Mouse (Mus musculus) brown adipose tissue, adult 24 weeks (tissue): ENCODE data around the gene Arhgap18. TPM values are rescaled to one million over a fixed set of nuclear protein-coding genes. Genes with fewer than 3 reads are reported as not detected.

Source experiments
- H3K27ac ChIP-seq: fragments of 200-500 bp; replicated peaks from 2 replicates; pipeline ENCODE4 v1.5.1; 2012; ENCODE audit warnings: low read depth, mild to moderate bottlenecking, low read length
- H3K4me1 ChIP-seq: fragments of 200-500 bp; 2 replicates; pipeline ENCODE4 v1.6.1; 2012; ENCODE audit warnings: low read length, mixed read lengths; ENCODE audit not compliant: control insufficient read depth, insufficient read depth, insufficient read length
- H3K4me3 ChIP-seq: fragments of 200-500 bp; 2 replicates; pipeline ENCODE4 v1.5.1; 2012; ENCODE audit warnings: low read depth, mild to moderate bottlenecking, low read length, moderate library complexity; ENCODE audit not compliant: insufficient read depth
- polyA plus RNA-seq: library from polyadenylated mRNA; stranded (reverse); fragments of >200 nt; gene quantifications from 2 replicates; pipeline ENCODE4 v1.2.4, GENCODE M21; 2012; ENCODE audit not compliant: missing spikeins, insufficient read depth, insufficient read length

Gene Arhgap18
- polyA plus RNA-seq, 1 experiment, result 9.8 TPM

DNA sequence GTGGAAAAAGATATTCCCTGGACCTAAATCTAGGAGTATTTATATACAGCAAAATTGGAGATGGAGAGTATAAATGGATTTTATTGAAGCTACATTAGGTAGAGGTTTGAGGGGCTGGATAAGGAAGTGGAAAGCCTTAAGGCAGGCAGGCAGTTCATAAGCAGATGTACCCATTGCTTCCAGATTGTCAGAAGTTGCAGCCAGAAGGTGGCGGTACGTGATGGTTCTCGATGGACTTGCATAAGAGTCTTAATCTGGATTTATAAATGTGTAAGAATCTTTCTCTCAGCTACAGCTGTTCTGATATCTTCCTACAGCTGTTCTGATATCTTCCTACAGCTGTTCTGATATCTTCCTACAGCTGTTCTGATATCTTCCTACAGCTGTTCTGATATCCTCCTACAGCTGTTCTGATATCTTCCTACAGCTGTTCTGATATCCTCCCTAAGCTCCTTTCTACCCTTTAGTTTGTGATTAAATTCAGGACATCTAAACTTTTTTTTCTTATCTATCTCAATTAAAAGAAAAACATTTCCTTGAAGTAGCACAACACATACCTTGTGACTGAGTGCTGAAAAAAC, 79.5 kb downstream of the Arhgap18 start:
- no peak overlapping the region for H3K4me3 ChIP-seq
- peaks cover 22% of the 10 kb centered on the region for H3K4me1 ChIP-seq
- no peak overlapping the region for H3K27ac ChIP-seq

- Histone ChIP-seq H3K4me1 (peaks cover 19% of the 10 kb centered on the region), H3K4me3 (no peak overlapping the region), H3K27ac (no peak overlapping the region)
These were observed 80.2 kb downstream of the Arhgap18 start for GRCm38 (mm10) chr10:26833393-26833792.

- no peak overlapping the region for H3K4me3 ChIP-seq
- no peak overlapping the region for H3K27ac ChIP-seq
- H3K4me1 ChIP-seq, result no peaks in the 10 kb centered on the region; the same call in 1 of the 2 replicates
These were observed 96.1 kb downstream of the Arhgap18 start for GRCm38 (mm10) chr10:26849311-26849710.

- Histone ChIP-seq H3K4me3 (no peak overlapping the region), H3K4me1 (no peaks in the 10 kb centered on the region; the same call in 1 of the 2 replicates), H3K27ac (no peak overlapping the region)
These were observed 96.6 kb downstream of the Arhgap18 start for GRCm38 (mm10) chr10:26849854-26850253.

DNA sequence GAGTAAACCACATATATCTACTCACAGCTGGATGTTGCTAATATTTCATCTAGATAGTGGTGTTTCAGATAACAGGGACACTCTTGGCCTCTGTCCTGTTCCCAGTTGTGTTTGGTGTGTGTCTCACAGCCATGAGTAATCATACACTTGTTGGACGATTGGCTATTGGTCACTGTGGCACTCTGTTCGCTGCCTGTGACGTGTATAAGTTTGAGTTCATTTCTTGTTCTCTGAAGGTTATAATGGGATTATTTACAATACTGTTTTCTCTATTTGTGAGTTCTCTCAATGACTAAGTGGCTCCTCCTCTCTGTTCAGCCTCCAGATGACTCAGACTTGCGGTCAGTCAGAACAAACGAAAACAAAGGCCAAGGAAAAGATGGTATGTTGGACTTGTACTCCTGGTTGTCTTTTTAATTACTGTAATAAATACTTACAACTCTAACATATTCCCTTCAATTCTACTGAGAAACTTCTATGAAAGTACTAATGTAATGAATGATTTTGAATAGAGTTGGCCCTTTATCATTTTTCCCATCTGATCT, 101.4 kb downstream of the Arhgap18 start:
- H3K27ac ChIP-seq, result no peak overlapping the region
- no peak overlapping the region for H3K4me3 ChIP-seq
- H3K4me1 ChIP-seq, result no peaks in the 10 kb centered on the region; the same call in 1 of the 2 replicates

GRCm38 (mm10) chr10:26855851-26856535, 102.8 kb downstream of the Arhgap18 start:
- Histone ChIP-seq H3K4me3 (no peak overlapping the region), H3K27ac (no peak overlapping the region), H3K4me1 (no peaks in the 10 kb centered on the region)

DNA sequence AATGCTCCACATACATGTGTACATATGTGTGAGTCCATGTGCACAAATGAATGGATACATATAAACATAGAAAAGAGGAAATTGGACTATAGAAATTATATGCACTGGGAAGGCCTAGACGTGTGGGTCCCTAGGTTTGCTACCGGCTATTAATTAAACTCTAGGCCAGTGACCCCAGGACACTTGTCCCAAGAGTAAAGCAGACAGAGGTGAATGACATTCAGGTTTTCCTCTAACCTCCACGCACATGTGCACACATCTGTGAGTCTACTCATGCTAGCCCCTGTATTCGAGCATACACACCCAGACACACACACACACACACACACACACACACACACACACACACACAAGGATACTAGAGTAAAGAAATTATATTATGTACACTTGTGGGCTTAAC, 104.4 kb downstream of the Arhgap18 start:
- H3K27ac ChIP-seq, result 0 out of 2 replicates have a peak overlapping the region, but pooled peaks have one; percentile 23

DNA sequence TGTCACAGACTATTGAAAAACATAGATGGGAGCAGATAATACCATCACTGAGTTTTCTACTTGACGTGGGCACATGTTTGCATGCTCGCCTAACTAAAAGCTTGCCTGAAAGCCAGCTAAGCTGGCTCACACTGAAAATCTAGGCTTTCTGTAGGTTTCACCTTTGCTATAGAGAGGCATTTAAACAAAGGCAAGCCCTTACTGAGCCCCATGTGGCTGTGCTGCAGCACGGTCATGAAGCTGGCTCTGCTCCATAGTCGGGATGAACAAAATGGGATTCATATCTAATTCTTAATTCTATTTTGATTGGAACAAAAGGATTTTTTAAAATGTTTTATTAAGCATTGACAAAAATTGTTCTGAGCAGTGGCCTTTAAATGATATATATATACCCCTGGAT, 105.3 kb downstream of the Arhgap18 start:
- peak overlapping the region; percentile 15; the same call in 1 of the 2 replicates for H3K4me3 ChIP-seq
- no peak overlapping the region for H3K27ac ChIP-seq
- no peaks in the 10 kb centered on the region for H3K4me1 ChIP-seq

More for the DNA sequence above, 104.4 kb downstream of the Arhgap18 start:
- Histone ChIP-seq H3K4me3 (no peak overlapping the region), H3K4me1 (no peaks in the 10 kb centered on the region)

DNA sequence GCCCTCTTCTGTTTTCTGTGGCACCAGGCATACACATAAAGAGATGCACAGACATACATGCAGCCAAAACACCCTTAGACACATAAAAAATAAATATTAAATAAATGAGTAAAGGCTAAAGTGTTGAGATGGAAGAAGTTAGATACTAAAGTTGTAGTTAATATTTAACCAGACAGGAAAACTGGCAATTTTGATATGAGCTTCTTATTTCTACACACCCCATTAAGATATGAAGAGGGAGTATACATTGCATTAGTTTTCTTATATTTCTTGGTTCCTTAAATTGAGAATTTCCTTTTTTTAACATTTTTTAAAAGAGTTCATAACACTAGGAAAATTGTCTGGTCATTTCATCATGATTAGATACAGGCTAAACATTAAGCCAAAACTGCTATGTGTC, 108.0 kb downstream of the Arhgap18 start:
- Histone ChIP-seq H3K4me1 (no peaks in the 10 kb centered on the region), H3K27ac (no peak overlapping the region), H3K4me3 (no peak overlapping the region)

GRCm38 (mm10) chr10:26862207-26862606, 109.0 kb downstream of the Arhgap18 start:
- H3K4me1 ChIP-seq, result no peaks in the 10 kb centered on the region
- H3K4me3 ChIP-seq, result no peak overlapping the region

DNA sequence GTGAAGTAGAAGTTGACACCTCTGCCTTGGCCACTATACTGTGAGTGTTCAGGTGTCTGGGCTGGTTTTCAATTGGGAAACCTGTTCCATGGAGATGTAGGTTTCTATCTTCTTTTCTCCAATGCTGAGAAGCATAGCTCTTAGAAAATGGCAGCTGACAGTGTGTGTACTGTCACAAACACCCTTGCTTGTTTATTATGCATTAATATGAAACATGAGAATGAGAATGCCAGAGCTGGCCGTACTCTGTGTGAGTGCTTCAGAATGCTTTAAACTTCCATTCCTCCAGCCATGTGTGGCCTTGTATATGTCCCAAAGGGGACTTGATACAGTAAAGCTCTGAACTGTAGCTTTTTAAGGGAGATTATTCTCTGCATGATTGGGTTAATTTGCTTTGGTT, 110.8 kb downstream of the Arhgap18 start:
- Histone ChIP-seq H3K27ac (no peak overlapping the region), H3K4me1 (peaks cover 2% of the 10 kb centered on the region; the same call in 1 of the 2 replicates), H3K4me3 (no peak overlapping the region)

More at GRCm38 (mm10) chr10:26862207-26862606, 109.0 kb downstream of the Arhgap18 start:
- H3K27ac ChIP-seq, result no peak overlapping the region

- Histone ChIP-seq H3K4me3 (no peak overlapping the region), H3K4me1 (peaks cover 2% of the 10 kb centered on the region; the same call in 1 of the 2 replicates), H3K27ac (no peak overlapping the region)
These were observed 117.6 kb downstream of the Arhgap18 start for GRCm38 (mm10) chr10:26870802-26871201.

- Histone ChIP-seq H3K27ac (no peak overlapping the region), H3K4me3 (no peak overlapping the region), H3K4me1 (no peaks in the 10 kb centered on the region; the same call in 1 of the 2 replicates)
These were observed 124.1 kb downstream of the Arhgap18 start for GRCm38 (mm10) chr10:26877309-26877708.

- Histone ChIP-seq H3K27ac (no peak overlapping the region), H3K4me3 (no peak overlapping the region), H3K4me1 (no peaks in the 10 kb centered on the region; the same call in 1 of the 2 replicates)
These were observed 125.8 kb downstream of the Arhgap18 start for GRCm38 (mm10) chr10:26878924-26879600.

DNA sequence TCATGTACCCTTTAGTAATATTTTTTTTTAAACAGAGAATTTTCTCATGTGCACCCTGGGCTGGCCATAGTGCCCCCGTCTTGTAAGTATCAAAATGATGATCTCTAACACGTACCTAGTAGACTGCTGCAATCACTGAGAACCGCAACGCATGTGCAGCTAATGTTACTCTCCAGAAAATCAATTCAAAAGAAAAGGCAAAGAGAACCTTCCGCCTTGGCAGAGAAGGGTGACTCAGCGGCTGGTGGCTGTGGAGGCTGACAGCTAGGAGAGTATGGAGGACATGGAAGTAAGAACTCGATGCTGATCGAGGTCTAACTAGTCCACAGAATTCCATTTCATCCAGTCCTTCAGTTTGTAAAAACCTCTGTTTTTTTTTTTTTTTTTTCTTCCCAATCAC, 131.7 kb downstream of the Arhgap18 start:
- no peaks in the 10 kb centered on the region for H3K4me1 ChIP-seq
- no peak overlapping the region for H3K4me3 ChIP-seq
- H3K27ac ChIP-seq, result no peak overlapping the region
